Mouse (Mus musculus): ENCODE results near the gene F3.

DNA sequence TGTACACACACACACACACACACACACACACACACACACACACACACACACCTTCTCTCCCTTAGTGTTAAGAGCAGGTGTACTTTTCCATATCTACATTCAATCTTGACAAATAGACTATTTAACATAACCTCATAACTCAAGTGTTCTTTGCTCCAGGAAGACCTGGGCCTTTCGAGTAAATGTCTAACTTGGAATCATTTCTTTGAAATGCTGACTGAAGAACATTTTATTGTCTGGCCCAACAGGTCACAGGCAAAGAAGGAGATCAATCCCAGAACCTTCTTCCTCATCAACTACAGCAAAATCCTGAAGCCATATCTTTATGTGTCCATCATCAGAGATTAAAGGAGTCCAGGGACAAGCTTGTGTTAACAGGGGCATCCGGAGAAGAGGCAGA, 8.9 kb upstream of the F3 start:
- no peak for TF ChIP-seq POLR2A (IDR thresholded peaks at IDR 0.05; ENCODE audit: low read depth, low read length)
- TF ChIP-seq CTCF (IDR thresholded peaks at IDR 0.05; ENCODE audit: extremely low read depth, insufficient read length, insufficient replicate concordance, low read depth, low read length): no peak

All from small intestine, adult 2 months (tissue).